Mouse (Mus musculus): ENCODE measurements around the gene Vps35l.

Vps35l gene

GRCm38 (mm10) chr7:118778561-118778960 lies 38.5 kb downstream of the Vps35l start:
- DNase-seq: no peak

GRCm38 (mm10) chr7:118783305-118784001 lies 43.4 kb downstream of the Vps35l start:
- no peak for DNase-seq

GRCm38 (mm10) chr7:118786091-118786490 lies 46.1 kb downstream of the Vps35l start:
- no peak for DNase-seq

GRCm38 (mm10) chr7:118787326-118787725 lies 47.3 kb downstream of the Vps35l start:
- no peak for DNase-seq

GRCm38 (mm10) chr7:118788481-118788880 lies 48.5 kb downstream of the Vps35l start:
- DNase-seq: no peak

GRCm38 (mm10) chr7:118790292-118790691 lies 50.3 kb downstream of the Vps35l start:
- DNase-seq: no peak

- no peak for DNase-seq
These were observed 53.9 kb downstream of the Vps35l start for GRCm38 (mm10) chr7:118793899-118794298.

- no peak for DNase-seq
These were observed 55.8 kb downstream of the Vps35l start for GRCm38 (mm10) chr7:118795779-118796178.

- DNase-seq: peak; percentile 90
These were observed 56.8 kb downstream of the Vps35l start for GRCm38 (mm10) chr7:118796838-118797237.

GRCm38 (mm10) chr7:118797600-118797999 lies 57.6 kb downstream of the Vps35l start:
- peak; percentile 95 for DNase-seq

- peak; percentile 93 for DNase-seq
These were observed 58.1 kb downstream of the Vps35l start for GRCm38 (mm10) chr7:118798105-118798570.

- DNase-seq: peak; percentile 96
These were observed 60.2 kb downstream of the Vps35l start for GRCm38 (mm10) chr7:118800112-118800734.

GRCm38 (mm10) chr7:118801791-118802190 lies 61.8 kb downstream of the Vps35l start:
- DNase-seq: peak; percentile 95

- no peak for DNase-seq
These were observed 63.4 kb downstream of the Vps35l start for GRCm38 (mm10) chr7:118803425-118803824.

GRCm38 (mm10) chr7:118806631-118807411 lies 66.8 kb downstream of the Vps35l start:
- peak; percentile 96 for DNase-seq

GRCm38 (mm10) chr7:118807899-118808298 lies 67.9 kb downstream of the Vps35l start:
- DNase-seq: peak; percentile 93

GRCm38 (mm10) chr7:118811407-118812106 lies 71.5 kb downstream of the Vps35l start:
- DNase-seq: peak; percentile 97

GRCm38 (mm10) chr7:118813592-118813991 lies 73.6 kb downstream of the Vps35l start:
- DNase-seq: no peak

- DNase-seq: no peak
These were observed 76.2 kb downstream of the Vps35l start for GRCm38 (mm10) chr7:118816275-118816674.

GRCm38 (mm10) chr7:118817741-118818140 lies 77.7 kb downstream of the Vps35l start:
- no peak for DNase-seq

- DNase-seq: no peak
These were observed 79.6 kb downstream of the Vps35l start for GRCm38 (mm10) chr7:118819666-118820065.

GRCm38 (mm10) chr7:118821356-118821755 lies 81.3 kb downstream of the Vps35l start:
- DNase-seq: peak; percentile 98
